Mouse (Mus musculus) limb, embryonic 14.5 days (tissue): ENCODE measurements at regions not wholly inside any gene's neighbourhood (a gene's known extent, or its start where the extent isn't known, plus 50 kb on each side); places are given as distances from the start of the nearest gene placed in this dataset.
A peak's percentile ranks its signal among the peaks of the same experiment; 100 is the strongest.

ENCODE experiments used
- ATAC-seq: fragments of 200-750 bp; cut with Nextera tagmentation; 2 replicates; pipeline ENCODE4 v1.8.0; 2017; ENCODE audit warnings: low read depth, moderate number of reproducible peaks, moderate TSS enrichment; ENCODE audit not compliant: low FRiP score
- DNase-seq: peaks from one replicate; pipeline ENCODE4 v3.0.0-alpha.2; 2015; ENCODE audit warnings: low spot score
- H3K27ac ChIP-seq: fragments of 300-500 bp; sonication (generic); replicated peaks from 2 replicates; pipeline ENCODE4 v1.5.1; 2014; ENCODE audit warnings: low read depth, mild to moderate bottlenecking, low read length, moderate library complexity, mixed read lengths
- H3K27me3 ChIP-seq: fragments of 300-500 bp; sonication (generic); 2 replicates; pipeline ENCODE4 v1.6.1; 2014; ENCODE audit warnings: low read length, mixed read lengths; ENCODE audit not compliant: control insufficient read depth, insufficient read depth
- H3K36me3 ChIP-seq: fragments of 300-500 bp; sonication (generic); 2 replicates; pipeline ENCODE4 v1.6.1; 2014; ENCODE audit warnings: mild to moderate bottlenecking, low read length, moderate library complexity, mixed read lengths; ENCODE audit not compliant: control insufficient read depth, insufficient read depth
- H3K4me1 ChIP-seq: fragments of 300-500 bp; sonication (generic); 2 replicates; pipeline ENCODE4 v1.6.1; 2014; ENCODE audit warnings: antibody characterized with exemption, low read length, mixed read lengths; ENCODE audit not compliant: control insufficient read depth, insufficient read depth
- H3K4me2 ChIP-seq: fragments of 300-500 bp; sonication (generic); replicated peaks from 2 replicates; pipeline ENCODE4 v1.6.1; 2014; ENCODE audit warnings: low read depth, mild to moderate bottlenecking, low read length, moderate library complexity; ENCODE audit not compliant: severe bottlenecking
- H3K4me3 ChIP-seq: fragments of 300-500 bp; sonication (generic); replicated peaks from 2 replicates; pipeline ENCODE4 v1.5.1; 2014; ENCODE audit warnings: low read length
- H3K9ac ChIP-seq: fragments of 300-500 bp; sonication (generic); 2 replicates; pipeline ENCODE4 v1.6.1; 2014; ENCODE audit warnings: mild to moderate bottlenecking, low read depth, low read length, moderate library complexity; ENCODE audit not compliant: severe bottlenecking
- H3K9me3 ChIP-seq: fragments of 300-500 bp; sonication (generic); 2 replicates; pipeline ENCODE4 v1.6.1; 2016; ENCODE audit warnings: low read length; ENCODE audit not compliant: control insufficient read depth
- POLR2A ChIP-seq: fragments of 200-500 bp; IDR thresholded peaks from 2 replicates; pipeline ENCODE4 v1.8.0; 2012; ENCODE audit warnings: inconsistent platforms, mild to moderate bottlenecking, moderate library complexity, borderline replicate concordance; ENCODE audit not compliant: insufficient read depth, insufficient read length; ENCODE audit errors: extremely low read depth
- WGBS: fragments of 180-500 bp; shearing (Covaris S2); extraction: QIAGEN DNeasy Blood & Tissue Kit; methylation state at CpG from one replicate; pipeline ENCODE4 v1.1.7; 2014; 5-methylcytosine and 5-hydroxymethylcytosine counted together

GRCm38 (mm10) chr1:147084129-147084799, 589.7 kb downstream of the Brinp3 start:
- no peak for ATAC-seq
- 34% methylated on average over 5 of the region's 5 CpGs for WGBS

GRCm38 (mm10) chr1:147125541-147125940, 631.0 kb downstream of the Brinp3 start:
- ATAC-seq (no peak), DNase-seq (no peak)
- Histone ChIP-seq H3K4me2 (no peak overlapping the region), H3K4me1 (no peaks in the 10 kb centered on the region), H3K36me3 (no peaks in the 10 kb centered on the region), H3K9ac (no peak overlapping the region), H3K9me3 (no peaks in the 10 kb centered on the region), H3K4me3 (no peak overlapping the region), H3K27ac (no peak overlapping the region), H3K27me3 (no peaks in the 10 kb centered on the region)
- no peak for TF ChIP-seq POLR2A

More at GRCm38 (mm10) chr1:147084129-147084799, 589.7 kb downstream of the Brinp3 start:
- DNase-seq: no peak
- Histone ChIP-seq H3K9ac (no peak overlapping the region), H3K27me3 (no peaks in the 10 kb centered on the region), H3K36me3 (no peaks in the 10 kb centered on the region), H3K9me3 (no peaks in the 10 kb centered on the region), H3K4me2 (no peak overlapping the region), H3K4me3 (no peak overlapping the region), H3K27ac (no peak overlapping the region), H3K4me1 (no peaks in the 10 kb centered on the region)
- TF ChIP-seq POLR2A: no peak

GRCm38 (mm10) chr1:147138176-147138575, 643.6 kb downstream of the Brinp3 start:
- Histone ChIP-seq H3K4me1 (no peaks in the 10 kb centered on the region), H3K27ac (no peak overlapping the region), H3K4me2 (no peak overlapping the region), H3K27me3 (no peaks in the 10 kb centered on the region), H3K36me3 (no peaks in the 10 kb centered on the region), H3K9ac (no peak overlapping the region), H3K9me3 (no peaks in the 10 kb centered on the region), H3K4me3 (no peak overlapping the region)
- DNase-seq (peak; percentile 5), ATAC-seq (no peak)
- TF ChIP-seq POLR2A: no peak
- WGBS: 70% methylated on average over 2 of the region's 2 CpGs

GRCm38 (mm10) chr1:147175350-147175749, 680.8 kb downstream of the Brinp3 start:
- Histone ChIP-seq H3K9me3 (no peaks in the 10 kb centered on the region), H3K4me2 (no peak overlapping the region), H3K4me3 (no peak overlapping the region), H3K27ac (no peak overlapping the region), H3K9ac (no peak overlapping the region), H3K4me1 (no peaks in the 10 kb centered on the region), H3K27me3 (no peaks in the 10 kb centered on the region), H3K36me3 (no peaks in the 10 kb centered on the region)
- DNase-seq (no peak), ATAC-seq (no peak)
- WGBS: 84% methylated on average over 1 of the region's 1 CpGs
- no peak for TF ChIP-seq POLR2A

- Histone ChIP-seq H3K4me1 (no peaks in the 10 kb centered on the region), H3K9ac (no peak overlapping the region), H3K4me3 (no peak overlapping the region), H3K4me2 (no peak overlapping the region), H3K9me3 (no peaks in the 10 kb centered on the region), H3K36me3 (no peaks in the 10 kb centered on the region), H3K27ac (no peak overlapping the region), H3K27me3 (no peaks in the 10 kb centered on the region)
- DNase-seq (no peak), ATAC-seq (no peak)
- no peak for TF ChIP-seq POLR2A
- 84% methylated on average over 1 of the region's 1 CpGs for WGBS
Measured at GRCm38 (mm10) chr1:147186799-147187198, 692.2 kb downstream of the Brinp3 start.
